Mouse (Mus musculus) liver, embryonic 14.5 days (tissue): Measurements from ENCODE around the gene Necap1.

Source experiments
- CTCF ChIP-seq: IDR thresholded peaks from 2 replicates; pipeline ENCODE4 v1.5.1; 2016; ENCODE audit warnings: antibody characterized with exemption, low read depth, control low read depth
- EP300 ChIP-seq: IDR thresholded peaks from 2 replicates; pipeline ENCODE4 v1.6.1; 2016; ENCODE audit warnings: antibody characterized with exemption, low read depth

DNA sequence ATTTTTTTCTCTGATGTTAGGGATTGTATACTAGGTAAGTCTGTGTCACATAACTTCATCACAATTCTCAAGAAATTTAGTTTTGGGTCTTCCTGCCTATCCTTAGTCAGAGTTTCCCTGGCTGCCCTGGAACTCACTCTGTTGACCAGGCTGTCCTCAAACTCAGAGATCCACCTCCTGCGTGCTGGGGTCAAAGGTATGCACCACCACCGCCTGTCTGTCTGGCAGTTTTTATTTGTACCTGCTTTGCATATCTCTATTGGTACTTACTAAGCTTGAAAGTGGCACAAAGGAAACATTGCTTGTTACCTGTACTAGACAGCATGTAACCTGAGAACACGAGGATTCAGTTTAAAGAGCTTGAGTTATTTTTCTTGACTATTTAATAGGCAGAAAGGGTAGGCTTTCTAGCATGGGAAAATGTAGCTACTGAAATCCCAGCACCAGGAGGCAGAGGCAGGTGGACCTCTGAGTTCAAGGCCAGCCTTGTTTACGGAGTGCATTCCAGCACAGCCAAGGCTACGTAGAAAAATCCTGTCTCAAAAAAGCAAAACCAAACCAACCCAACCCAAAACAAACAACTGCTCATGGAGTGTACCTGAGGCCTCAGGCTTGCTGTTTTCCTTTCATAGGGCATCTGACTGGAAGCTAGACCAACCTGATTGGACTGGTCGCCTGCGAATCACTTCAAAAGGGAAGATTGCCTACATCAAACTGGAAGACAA lies 5.7 kb downstream of the Necap1 start:
- TF ChIP-seq CTCF (no peak), EP300 (no peak)
